25 mouse cellular contexts compared by ENCODE assay signal in the genomic region with DNA sequence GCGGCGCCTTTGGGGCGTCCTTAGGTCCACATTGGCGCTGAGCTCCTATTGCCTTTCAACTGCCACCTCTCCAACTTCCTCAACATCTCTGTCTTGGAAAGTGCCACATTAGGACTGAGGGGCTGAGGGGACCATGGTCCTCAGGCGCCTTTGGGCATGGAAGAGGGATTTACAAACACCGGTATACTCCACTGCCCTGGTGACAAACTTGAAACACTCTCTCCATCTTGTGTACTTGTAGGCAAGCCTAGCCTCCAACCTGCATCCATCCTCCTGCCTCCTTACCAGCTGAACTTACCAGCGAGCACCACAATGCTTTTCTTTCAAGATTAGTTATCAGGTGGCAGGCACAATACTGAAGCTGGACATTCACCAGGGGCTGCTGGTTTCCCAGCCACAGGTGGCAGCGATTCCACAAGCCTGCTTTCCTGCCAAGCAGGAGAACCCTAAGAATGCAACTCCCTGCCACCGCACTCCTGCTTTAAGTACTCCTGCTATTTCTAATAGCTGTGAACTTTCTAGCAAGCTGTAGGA. TPM values are rescaled to one million over a fixed set of nuclear protein-coding genes. Genes with fewer than 3 reads are reported as not detected.
"Had no signal": no experiment of that assay in that cellular context is flagged by ENCODE, and none has a peak within 500 bp of the region (broad histone marks: within the 10 kb centered on the region; RNA-seq: fewer than 3 reads in every experiment).

No protein-coding gene starts in this region.

- H3K4me1 ChIP-seq: liver, embryonic 12.5 days; liver, embryonic 15.5 days had no signal

- H3K4me3 ChIP-seq: kidney, embryonic 15.5 days; left cerebral cortex, adult 2 months; limb, embryonic 13.5 days; liver, embryonic 12.5 days; liver, embryonic 15.5 days; lung, embryonic 15.5 days; megakaryocyte, embryonic 14.5 days; midbrain, embryonic 12.5 days; midbrain, embryonic 15.5 days; neural tube, embryonic 13.5 days had no signal

- H3K4me2 ChIP-seq: kidney, embryonic 15.5 days; limb, embryonic 13.5 days; liver, embryonic 12.5 days; liver, embryonic 15.5 days; lung, embryonic 15.5 days; midbrain, embryonic 12.5 days; midbrain, embryonic 15.5 days; neural tube, embryonic 13.5 days had no signal

- H3K36me3 ChIP-seq: kidney, embryonic 15.5 days; limb, embryonic 13.5 days; liver, embryonic 12.5 days; liver, embryonic 15.5 days; lung, embryonic 15.5 days; midbrain, embryonic 12.5 days; midbrain, embryonic 15.5 days; neural tube, embryonic 13.5 days had no signal

- DNase-seq: kidney, adult 8-10 months; kidney, postnatal 10 days; kidney, postnatal 36 days; layer of hippocampus, postnatal 36 days; liver; lung, adult 18-20 months; lung, postnatal 10 days; lung, postnatal 36 days; thymus, adult 18-20 months; thymus, postnatal 36 days had no signal

- ATAC-seq: liver, embryonic 12.5 days; midbrain, embryonic 15.5 days had no signal

- H3K27ac ChIP-seq: kidney, embryonic 15.5 days; left cerebral cortex, adult 2 months; limb, embryonic 13.5 days; liver, embryonic 12.5 days; liver, embryonic 15.5 days; lung, embryonic 15.5 days; midbrain, embryonic 12.5 days; midbrain, embryonic 15.5 days; neural tube, embryonic 13.5 days had no signal

- H3K9ac ChIP-seq: kidney, embryonic 15.5 days; limb, embryonic 13.5 days; liver, embryonic 12.5 days; liver, embryonic 15.5 days; lung, embryonic 15.5 days; midbrain, embryonic 12.5 days; midbrain, embryonic 15.5 days; neural tube, embryonic 13.5 days had no signal

- H3K9me3 ChIP-seq: kidney, embryonic 15.5 days; limb, embryonic 13.5 days; liver, embryonic 12.5 days; liver, embryonic 15.5 days; lung, embryonic 15.5 days; midbrain, embryonic 12.5 days; midbrain, embryonic 15.5 days; neural tube, embryonic 13.5 days had no signal

RNA-seq across cellular contexts. Expression of a gene that starts 11.4 kb away (rescaled TPM):
- total RNA-seq: layer of hippocampus, adult 8-10 months; layer of hippocampus, postnatal 36 days; left cerebral cortex, adult 2 months; left cerebral cortex, postnatal 10 days; left cerebral cortex, postnatal 36 days had no signal
- polyA plus RNA-seq: kidney, embryonic 15.5 days; small intestine, adult 2 months; urinary bladder, adult 2 months had no signal
